Mouse (Mus musculus): Measurements from ENCODE around the gene Rab14.

Rab14 gene

DNA sequence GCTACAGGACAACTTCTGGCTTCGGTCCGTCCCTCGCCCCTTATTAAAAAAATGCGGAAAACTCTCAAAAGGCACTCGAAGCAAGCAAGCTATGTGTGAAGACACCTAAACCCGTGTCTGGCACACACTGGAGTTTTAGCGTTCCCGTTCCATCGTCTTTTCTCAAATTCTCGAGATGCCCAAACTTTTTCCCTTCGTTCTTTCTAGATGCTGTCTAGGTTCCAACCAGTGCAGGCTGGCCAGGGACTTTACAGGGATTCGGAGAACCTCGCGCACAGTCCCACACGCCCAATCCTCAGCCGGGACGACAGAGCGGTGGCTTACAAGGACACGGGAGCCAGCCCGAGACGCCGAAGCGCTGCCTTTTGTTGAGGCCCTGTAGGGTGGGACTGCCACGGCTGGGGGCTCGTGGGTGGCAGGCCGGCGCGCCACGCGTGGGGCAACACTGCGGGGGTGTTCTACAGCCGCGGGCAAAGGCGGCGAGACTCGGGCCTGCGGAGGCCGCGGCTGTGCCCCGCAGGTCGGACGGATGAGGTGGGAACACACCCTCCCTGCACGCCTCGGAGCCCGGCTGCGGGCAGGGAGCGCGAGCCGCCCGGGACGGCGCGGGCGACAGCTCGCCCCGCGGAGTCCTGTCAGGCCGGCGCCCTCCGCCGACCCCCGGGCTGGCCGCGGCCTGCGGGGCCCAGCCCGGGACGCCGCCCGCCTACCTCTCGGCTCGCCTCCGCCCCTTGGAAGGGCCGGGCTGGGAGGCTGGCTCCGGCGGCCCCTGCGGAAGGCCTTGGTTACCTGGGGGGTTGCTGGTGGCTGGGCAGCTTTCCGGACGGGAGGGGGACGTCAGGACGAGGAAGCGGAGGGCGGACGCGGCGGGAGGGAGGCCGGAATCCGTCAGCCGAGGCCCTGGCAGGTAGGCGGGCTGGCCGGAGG, 686 bp downstream of the Rab14 start:
- DNase-seq (ENCODE audit: low spot score in 2 of 2): peak in 1 of 2 experiments; percentile 10

- DNase-seq (ENCODE audit: low spot score in 2 of 2): no peak
Observed at GRCm38 (mm10) chr2:35199541-35199940, 1.4 kb downstream of the Rab14 start.

GRCm38 (mm10) chr2:35195626-35196544, 5.0 kb downstream of the Rab14 start:
- peak in 1 of 2 experiments; percentile 33 for DNase-seq (ENCODE audit: low spot score in 2 of 2)

GRCm38 (mm10) chr2:35193976-35194375, 6.9 kb downstream of the Rab14 start:
- DNase-seq (ENCODE audit: low spot score in 2 of 2): no peak

DNA sequence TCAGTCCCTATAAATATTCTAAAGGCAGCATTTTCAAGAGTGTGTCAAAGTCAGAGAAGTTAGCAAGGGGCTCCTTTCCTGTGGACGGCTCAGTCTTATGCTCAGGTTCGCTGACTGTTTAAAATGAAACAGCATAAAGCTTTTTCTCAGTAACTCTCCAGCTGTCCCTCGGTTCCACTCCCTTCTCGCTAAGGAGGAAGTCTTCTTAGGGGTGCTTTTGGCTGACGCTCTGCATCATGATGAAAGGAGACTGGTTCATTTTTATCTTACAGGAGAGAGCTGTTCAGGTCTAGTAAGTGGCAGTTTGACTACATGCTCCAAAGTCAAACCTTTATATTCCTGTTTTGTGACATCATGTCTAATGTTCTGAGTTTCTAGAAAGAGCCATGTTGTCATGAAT, 12.0 kb downstream of the Rab14 start:
- DNase-seq (ENCODE audit: low spot score in 2 of 2): no peak

DNA sequence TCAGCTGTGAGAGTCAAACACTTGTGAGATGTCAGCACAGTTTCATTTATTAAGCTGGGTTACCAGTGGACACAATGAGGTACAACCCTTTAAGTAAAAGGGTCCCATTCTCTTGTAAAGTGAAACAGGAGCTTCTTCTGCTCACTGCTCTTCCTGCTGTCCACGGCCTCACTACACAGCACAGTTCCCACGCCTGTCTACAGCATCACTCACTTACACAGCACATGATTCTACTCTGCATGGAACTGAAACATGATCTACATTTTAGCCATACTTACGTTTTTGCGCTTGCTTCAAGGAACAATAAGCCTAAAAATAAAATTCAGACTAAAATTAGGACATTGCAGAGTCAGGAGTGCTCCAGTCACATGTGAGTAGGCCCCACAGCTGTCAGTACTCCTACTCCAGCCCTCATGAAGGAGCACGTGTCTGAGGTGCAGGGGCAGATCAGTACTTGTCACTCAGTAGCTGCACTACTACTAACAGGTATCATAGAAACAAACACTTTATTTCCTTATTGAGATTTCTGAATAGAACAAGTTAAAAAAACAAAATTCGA, 17.7 kb downstream of the Rab14 start:
- DNase-seq (ENCODE audit: low spot score in 2 of 2): no peak

- DNase-seq (ENCODE audit: low spot score in 2 of 2): no peak
Observed at GRCm38 (mm10) chr2:35178153-35178552, 22.8 kb downstream of the Rab14 start.

DNA sequence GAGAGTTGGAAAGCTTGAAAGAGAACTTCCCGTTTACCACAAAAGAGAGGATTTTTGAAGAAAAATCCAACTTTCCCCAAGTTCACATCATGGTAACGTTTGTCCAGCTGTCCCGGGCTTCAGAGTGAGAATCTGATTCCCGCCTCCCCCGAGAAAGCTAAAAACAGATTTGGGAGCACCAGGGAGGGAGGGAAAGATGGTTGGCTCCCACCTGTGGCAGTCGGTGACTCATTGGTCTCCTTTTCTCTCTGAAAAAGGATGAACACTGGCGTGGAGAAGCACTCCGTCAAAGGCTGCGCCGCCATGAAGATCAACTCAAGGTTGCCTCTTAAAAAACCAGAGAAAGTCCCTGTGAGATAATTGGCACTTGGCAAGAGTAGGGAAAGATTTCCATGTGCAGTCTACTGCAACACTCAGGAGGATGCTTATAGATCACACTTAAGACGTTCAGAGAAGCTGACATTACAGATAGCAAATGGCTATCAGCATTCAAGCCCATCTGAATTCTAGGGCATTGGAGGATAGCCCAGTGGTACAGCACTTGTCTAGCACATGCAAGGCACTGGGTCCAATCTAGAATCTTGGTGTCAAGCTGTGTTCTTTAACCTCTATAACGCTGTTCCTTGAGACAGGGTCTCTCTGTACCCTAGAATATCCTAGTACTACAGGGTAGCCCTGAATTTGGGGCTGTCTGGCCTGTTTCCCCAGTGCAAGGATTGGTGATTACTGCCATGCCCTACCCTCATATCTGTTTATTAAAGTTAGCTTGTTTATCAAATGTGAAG, 25.4 kb downstream of the Rab14 start:
- DNase-seq (ENCODE audit: low spot score in 2 of 2): no peak

DNA sequence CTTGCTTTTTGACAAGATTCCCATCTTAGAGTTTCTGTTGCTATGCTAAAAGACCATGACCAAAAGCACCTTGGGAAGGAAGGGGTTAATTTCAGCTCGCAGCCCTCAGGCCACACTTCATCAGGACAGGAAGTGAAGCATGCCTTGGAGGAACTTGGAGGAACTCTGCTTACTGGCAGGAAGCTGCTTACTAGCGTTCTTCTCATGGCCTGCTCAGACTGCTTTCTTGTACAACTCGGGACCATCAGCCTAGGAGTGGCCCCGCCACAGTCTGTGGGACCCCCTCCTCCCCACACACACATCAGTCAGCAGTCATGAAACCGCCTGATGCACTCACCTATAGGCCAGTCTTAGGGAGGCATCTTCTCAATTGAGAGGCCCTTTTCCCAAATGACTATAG, 26.8 kb downstream of the Rab14 start:
- DNase-seq (ENCODE audit: low spot score in 2 of 2): no peak

- DNase-seq (ENCODE audit: low spot score in 2 of 2): no peak
Observed at GRCm38 (mm10) chr2:35173666-35174065, 27.3 kb downstream of the Rab14 start.

DNA sequence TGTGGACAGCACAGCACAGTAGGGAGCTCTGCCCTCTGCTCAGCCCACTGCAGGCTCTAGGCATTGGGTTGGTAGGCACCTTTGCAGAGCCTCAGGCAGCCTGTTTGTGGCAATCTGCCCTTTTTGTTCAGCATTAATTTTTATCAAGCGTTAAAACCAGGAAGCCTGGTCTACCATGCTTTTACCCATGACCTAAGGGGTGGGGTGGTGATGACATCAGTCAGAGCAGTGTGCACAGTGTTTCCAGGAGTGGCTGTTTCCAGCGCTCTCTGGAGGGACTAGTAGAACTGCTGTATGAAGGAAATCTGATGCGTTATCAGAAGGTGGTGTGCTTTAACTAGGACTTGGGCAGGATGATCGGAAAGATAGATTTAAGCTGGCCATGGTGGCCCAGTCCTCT, 28.7 kb downstream of the Rab14 start:
- no peak for DNase-seq (ENCODE audit: low spot score in 2 of 2)

DNA sequence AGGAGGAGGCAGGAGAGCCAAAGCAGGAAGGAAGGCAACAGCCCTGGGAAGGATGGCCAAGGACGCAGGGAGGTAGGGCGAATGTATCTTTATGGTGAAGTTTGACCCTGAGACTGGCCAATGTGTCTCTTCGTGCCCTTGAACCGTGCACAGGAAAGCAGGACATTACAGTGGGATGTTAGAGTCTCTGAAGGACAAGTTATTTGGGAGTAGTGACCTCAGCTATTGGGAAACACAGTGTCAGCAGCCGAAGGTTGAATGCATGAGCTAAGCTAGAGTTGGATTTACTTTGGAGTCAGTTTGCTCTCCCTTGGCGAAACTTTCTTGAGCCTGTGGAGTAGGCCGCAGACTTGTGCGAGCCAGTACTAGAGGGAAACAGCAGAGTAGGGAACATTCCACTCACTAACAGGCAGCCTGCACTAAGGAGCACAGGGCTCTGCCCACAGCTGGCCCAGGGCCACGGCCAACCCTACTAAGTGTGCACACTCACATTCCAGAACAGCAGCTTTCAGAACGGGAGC, 29.5 kb downstream of the Rab14 start:
- no peak for DNase-seq (ENCODE audit: low spot score in 2 of 2)

- DNase-seq (ENCODE audit: low spot score in 2 of 2): no peak
Observed at GRCm38 (mm10) chr2:35169452-35169851, 31.5 kb downstream of the Rab14 start.

- DNase-seq (ENCODE audit: low spot score in 2 of 2): no peak
Observed at GRCm38 (mm10) chr2:35166816-35167215, 34.1 kb downstream of the Rab14 start.

DNA sequence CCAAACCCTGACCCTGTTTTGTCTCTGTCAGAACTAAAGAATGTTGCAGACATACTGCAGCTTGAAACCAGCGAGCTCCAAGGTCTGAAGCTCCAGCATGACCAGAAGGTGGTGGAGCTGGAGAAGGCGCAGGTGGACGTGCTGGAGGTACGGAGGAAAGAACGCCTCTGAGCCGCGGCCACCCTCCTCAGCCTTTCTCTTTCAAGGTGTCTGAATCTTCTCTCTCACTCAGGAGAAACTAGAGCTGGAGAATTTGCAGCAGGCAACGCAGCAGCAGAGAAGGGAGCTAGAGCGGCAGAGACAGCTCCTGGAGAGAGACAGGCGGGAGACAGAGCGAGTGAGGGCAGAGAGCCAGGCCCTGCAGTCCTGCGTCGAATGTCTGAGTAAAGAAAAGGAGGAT, 35.5 kb downstream of the Rab14 start:
- no peak for DNase-seq (ENCODE audit: low spot score in 2 of 2)

GRCm38 (mm10) chr2:35163396-35163795, 37.5 kb downstream of the Rab14 start:
- DNase-seq (ENCODE audit: low spot score in 2 of 2): no peak

GRCm38 (mm10) chr2:35161846-35162488, 39.0 kb downstream of the Rab14 start:
- no peak for DNase-seq (ENCODE audit: low spot score in 2 of 2)

- DNase-seq (ENCODE audit: low spot score in 2 of 2): no peak
Observed at GRCm38 (mm10) chr2:35160206-35160605, 40.7 kb downstream of the Rab14 start.

DNA sequence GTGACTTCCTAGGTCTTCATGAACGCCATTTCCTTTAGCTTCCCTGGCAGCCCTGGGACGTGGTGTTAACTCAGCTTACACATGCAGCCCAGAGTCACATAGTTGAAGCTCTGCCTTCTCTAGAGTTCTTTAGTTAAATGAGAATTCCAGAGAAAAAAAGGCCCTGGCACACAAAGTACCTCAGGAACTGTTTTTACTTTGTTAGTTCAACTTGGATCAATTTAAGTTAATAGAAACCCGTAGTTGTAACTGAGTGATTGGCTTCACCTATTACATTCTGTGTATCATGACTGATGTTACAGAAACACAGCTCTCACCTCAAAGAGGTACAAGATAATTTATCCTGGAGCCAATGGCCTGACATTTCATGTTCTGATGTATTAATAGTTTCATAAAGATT, 42.6 kb downstream of the Rab14 start:
- no peak for DNase-seq (ENCODE audit: low spot score in 2 of 2)

DNA sequence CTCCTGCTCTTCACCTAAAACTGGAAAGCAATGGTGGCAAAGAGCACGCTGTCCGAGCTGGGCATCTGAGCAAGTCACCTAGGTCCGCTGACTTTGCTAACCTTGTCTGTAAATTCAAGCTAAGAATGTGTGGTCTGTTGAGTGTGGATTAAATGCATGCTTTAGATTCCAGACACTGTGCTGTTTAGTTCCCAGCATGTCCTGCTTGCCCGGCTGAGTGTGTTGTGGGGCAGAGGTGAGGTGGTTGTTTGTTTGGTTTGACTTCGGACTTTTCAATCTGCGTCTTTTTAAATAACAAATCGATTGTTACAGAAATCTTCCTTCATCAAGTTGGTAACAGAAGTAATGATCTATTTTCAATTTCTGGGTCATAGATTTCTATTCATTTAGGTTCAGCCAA, 43.1 kb downstream of the Rab14 start:
- no peak for DNase-seq (ENCODE audit: low spot score in 2 of 2)

DNA sequence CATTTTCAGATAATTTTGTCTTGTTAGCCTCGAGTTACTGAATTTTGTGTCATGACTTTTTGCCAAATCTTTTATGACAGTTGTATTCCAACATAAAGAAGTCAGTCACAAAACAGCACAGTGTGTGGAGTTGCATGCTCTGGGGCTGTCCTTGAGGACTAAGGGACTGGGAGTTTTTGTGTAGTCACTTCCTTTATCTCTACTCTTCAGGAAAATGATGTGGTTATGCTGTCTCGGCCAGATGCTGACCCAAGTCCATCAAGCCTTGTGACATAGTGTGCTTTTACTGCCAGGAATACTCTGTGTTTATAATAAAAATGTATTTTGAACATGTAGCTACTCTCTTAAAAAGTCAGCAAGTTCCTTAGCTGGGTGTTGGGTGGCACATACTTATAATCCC, 43.9 kb downstream of the Rab14 start:
- DNase-seq (ENCODE audit: low spot score in 2 of 2): no peak

Measured in natural killer cell, adult 2 months (primary cell).